Mouse (Mus musculus) induced T-regulatory cell, adult 2 months (primary cell): ENCODE results near the gene Gcnt1.

Source experiments
- DNase-seq: peaks from one replicate; pipeline ENCODE4 v3.0.0-alpha.2; 2012; ENCODE audit warnings: low read depth

Gcnt1 gene

GRCm38 (mm10) chr19:17366364-17367090 is 6.1 kb downstream of the Gcnt1 start:
- no peak for DNase-seq

GRCm38 (mm10) chr19:17364741-17365140 is 7.9 kb downstream of the Gcnt1 start:
- peak; percentile 58 for DNase-seq

GRCm38 (mm10) chr19:17361181-17361580 is 11.5 kb downstream of the Gcnt1 start:
- no peak for DNase-seq

- DNase-seq = no peak
Measured at GRCm38 (mm10) chr19:17359315-17359890, 13.2 kb downstream of the Gcnt1 start.

GRCm38 (mm10) chr19:17357391-17357790 is 15.3 kb downstream of the Gcnt1 start:
- no peak for DNase-seq

GRCm38 (mm10) chr19:17356932-17357331 is 15.7 kb downstream of the Gcnt1 start:
- no peak for DNase-seq

- peak; percentile 78 for DNase-seq
Measured at GRCm38 (mm10) chr19:17355950-17356867, 16.4 kb downstream of the Gcnt1 start.

- peak; percentile 35 for DNase-seq
Measured at GRCm38 (mm10) chr19:17355361-17355760, 17.3 kb downstream of the Gcnt1 start.

GRCm38 (mm10) chr19:17354797-17355196 is 17.8 kb downstream of the Gcnt1 start:
- no peak for DNase-seq

GRCm38 (mm10) chr19:17354362-17354761 is 18.3 kb downstream of the Gcnt1 start:
- no peak for DNase-seq

GRCm38 (mm10) chr19:17353727-17354126 is 18.9 kb downstream of the Gcnt1 start:
- DNase-seq = no peak

GRCm38 (mm10) chr19:17347852-17348251 is 24.8 kb downstream of the Gcnt1 start:
- no peak for DNase-seq

GRCm38 (mm10) chr19:17346716-17347474 is 25.7 kb downstream of the Gcnt1 start:
- DNase-seq = no peak

GRCm38 (mm10) chr19:17344881-17345280 is 27.8 kb downstream of the Gcnt1 start:
- no peak for DNase-seq

- peak; percentile 49 for DNase-seq
Measured at GRCm38 (mm10) chr19:17339563-17339962, 33.1 kb downstream of the Gcnt1 start.

- no peak for DNase-seq
Measured at GRCm38 (mm10) chr19:17337057-17337679, 35.5 kb downstream of the Gcnt1 start.

GRCm38 (mm10) chr19:17336646-17337045 is 36.0 kb downstream of the Gcnt1 start:
- DNase-seq = no peak

- DNase-seq = no peak
Measured at GRCm38 (mm10) chr19:17334644-17335333, 37.9 kb downstream of the Gcnt1 start.

- DNase-seq = no peak
Measured at GRCm38 (mm10) chr19:17333043-17333442, 39.6 kb downstream of the Gcnt1 start.

- no peak for DNase-seq
Measured at GRCm38 (mm10) chr19:17328916-17329315, 43.7 kb downstream of the Gcnt1 start.

- DNase-seq = no peak
Measured at GRCm38 (mm10) chr19:17327881-17328404, 44.7 kb downstream of the Gcnt1 start.
